Mouse (Mus musculus) E14TG2a.4 (cell line): ENCODE measurements at regions not wholly inside any gene's neighbourhood (a gene's known extent, or its start where the extent isn't known, plus 50 kb on each side); places are given as distances from the start of the nearest gene placed in this dataset.

ENCODE experiments used
- H3K27me3 ChIP-seq: 2 replicates; pipeline ENCODE4 v1.6.1; 2014; ENCODE audit warnings: low read length, control low read depth; ENCODE audit not compliant: insufficient read depth
- H3K36me3 ChIP-seq: 2 replicates; pipeline ENCODE4 v1.6.1; 2014; ENCODE audit warnings: low read length, control low read depth; ENCODE audit not compliant: insufficient read depth
- H3K4me1 ChIP-seq: replicated peaks from 2 replicates; pipeline ENCODE4 v1.6.1; 2014; ENCODE audit warnings: low read depth, low read length, control low read depth
- H3K4me3 ChIP-seq: replicated peaks from 2 replicates; pipeline ENCODE4 v1.5.1; 2014; ENCODE audit warnings: mild to moderate bottlenecking, low read length
- H3K9me3 ChIP-seq: 2 replicates; pipeline ENCODE4 v1.6.1; 2014; ENCODE audit warnings: low read length, control low read depth
- CTCF ChIP-seq: conservative IDR thresholded peaks from 2 replicates; pipeline ENCODE4 v1.5.1; 2014; ENCODE audit warnings: low read length
- NANOG ChIP-seq: IDR thresholded peaks from 2 replicates; pipeline ENCODE4 v1.6.1; 2014; ENCODE audit warnings: borderline replicate concordance, low read length, mixed read lengths
- POU5F1 ChIP-seq: IDR thresholded peaks from 2 replicates; pipeline ENCODE4 v1.6.1; 2014; ENCODE audit warnings: low read length, borderline replicate concordance

DNA sequence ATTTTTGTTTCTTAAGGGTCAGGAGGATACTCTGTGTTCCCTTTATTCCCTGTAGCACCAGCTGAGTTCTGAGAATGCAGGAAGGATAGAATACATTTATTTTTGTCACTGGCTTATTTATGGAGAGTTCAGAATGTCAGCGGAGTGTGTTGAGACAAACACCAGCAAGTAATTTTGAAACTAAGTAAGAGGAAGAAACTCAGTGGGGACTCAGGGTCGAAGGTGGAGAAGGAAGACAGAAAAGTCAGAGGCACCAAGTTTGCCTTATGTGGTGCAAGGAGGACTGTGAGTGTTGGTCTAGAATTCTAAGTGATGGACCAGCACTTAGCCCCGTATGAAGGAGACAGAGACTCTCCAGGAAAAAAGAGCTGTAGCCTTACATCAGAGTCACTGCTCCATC, 520.7 kb upstream of the Tmpo start:
- TF ChIP-seq CTCF: no peak
- no peak for TF ChIP-seq NANOG
- TF ChIP-seq POU5F1: no peak
- Histone ChIP-seq H3K27me3 (no peaks in the 10 kb centered on the region), H3K4me3 (no peak overlapping the region), H3K4me1 (no peaks in the 10 kb centered on the region), H3K9me3 (no peaks in the 10 kb centered on the region), H3K36me3 (no peaks in the 10 kb centered on the region)

DNA sequence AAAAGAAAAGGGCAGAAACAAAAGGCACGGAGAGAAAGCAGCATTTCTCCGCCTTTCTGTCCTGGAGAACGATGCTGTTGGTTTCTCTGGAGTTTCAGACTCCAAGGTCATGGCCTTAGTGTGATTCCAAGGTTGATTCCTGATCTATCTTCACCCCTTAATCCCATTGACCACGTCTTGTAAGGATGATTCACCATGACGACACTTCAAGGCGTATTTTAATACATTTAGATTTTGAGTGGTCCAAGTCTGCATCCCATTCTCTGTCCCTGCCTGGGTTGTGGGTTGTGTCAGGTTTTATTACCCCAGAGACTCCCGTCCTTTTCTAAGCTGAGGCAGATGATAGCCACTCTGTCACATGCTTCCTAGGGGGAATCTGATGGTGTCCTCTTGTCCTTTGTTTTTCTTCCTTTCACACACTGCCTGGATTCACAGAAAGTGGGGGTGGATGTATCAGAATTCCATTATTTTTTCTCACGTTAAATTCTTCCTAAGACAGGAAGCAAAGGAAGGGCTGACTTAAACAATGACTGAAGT, 505.0 kb upstream of the Tmpo start:
- H3K4me1 ChIP-seq: no peaks in the 10 kb centered on the region
- TF ChIP-seq CTCF (no peak), POU5F1 (no peak), NANOG (no peak)
- H3K9me3 ChIP-seq: no peaks in the 10 kb centered on the region
- H3K4me3 ChIP-seq: no peak overlapping the region
- no peaks in the 10 kb centered on the region for H3K27me3 ChIP-seq
- no peaks in the 10 kb centered on the region for H3K36me3 ChIP-seq

GRCm38 (mm10) chr10:91685164-91686027, 504.3 kb upstream of the Tmpo start:
- no peaks in the 10 kb centered on the region for H3K27me3 ChIP-seq
- no peaks in the 10 kb centered on the region for H3K36me3 ChIP-seq
- H3K4me1 ChIP-seq: no peaks in the 10 kb centered on the region
- no peaks in the 10 kb centered on the region for H3K9me3 ChIP-seq
- no peak for TF ChIP-seq NANOG
- TF ChIP-seq CTCF: no peak
- TF ChIP-seq POU5F1: no peak
- no peak overlapping the region for H3K4me3 ChIP-seq

DNA sequence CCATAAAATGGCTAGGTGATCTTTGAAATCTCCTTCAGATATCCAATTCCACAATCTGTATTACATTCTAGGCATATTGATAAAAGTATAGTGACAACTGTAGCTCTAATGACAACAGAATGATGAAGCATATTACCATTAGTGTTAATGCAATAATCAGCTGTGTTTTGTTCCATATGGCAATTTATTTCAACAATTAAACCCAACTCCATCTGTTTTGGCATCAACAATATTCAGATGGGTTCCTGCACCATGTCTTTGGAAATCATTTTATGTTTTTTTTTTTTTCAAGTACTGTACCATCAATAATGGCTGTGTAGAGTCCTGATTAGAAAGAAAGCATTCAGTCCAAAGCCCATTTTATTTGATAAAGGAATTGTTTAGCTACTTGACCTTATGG, 498.5 kb upstream of the Tmpo start:
- no peak for TF ChIP-seq CTCF
- no peak for TF ChIP-seq NANOG
- no peak for TF ChIP-seq POU5F1

DNA sequence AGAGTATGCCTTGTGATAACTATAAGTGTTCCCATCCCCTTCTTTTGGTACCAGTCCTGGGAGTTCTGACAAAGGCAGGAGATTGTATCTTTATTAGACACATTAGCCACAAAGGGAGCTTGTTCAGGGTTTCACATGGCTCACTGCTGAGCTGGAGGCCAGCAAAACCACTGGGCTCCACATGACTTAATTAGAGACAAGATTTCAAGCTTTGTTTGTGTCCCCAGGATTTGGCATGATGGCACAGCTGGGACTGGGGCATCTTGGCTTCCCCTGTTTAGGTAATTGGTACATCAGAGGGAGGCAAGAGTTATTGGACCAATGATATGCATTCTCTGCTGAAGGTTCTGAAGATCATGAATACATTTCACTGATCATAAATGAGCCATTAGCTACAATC, 456.8 kb upstream of the Tmpo start:
- H3K4me1 ChIP-seq: no peaks in the 10 kb centered on the region
- H3K27me3 ChIP-seq: no peaks in the 10 kb centered on the region
- no peak overlapping the region for H3K4me3 ChIP-seq
- H3K9me3 ChIP-seq: no peaks in the 10 kb centered on the region
- no peak for TF ChIP-seq POU5F1
- TF ChIP-seq CTCF: no peak
- TF ChIP-seq NANOG: no peak
- no peaks in the 10 kb centered on the region for H3K36me3 ChIP-seq

More for the DNA sequence above, 498.5 kb upstream of the Tmpo start:
- Histone ChIP-seq H3K27me3 (no peaks in the 10 kb centered on the region), H3K4me3 (no peak overlapping the region), H3K9me3 (peaks cover 8% of the 10 kb centered on the region; the same call in 1 of the 2 replicates), H3K36me3 (no peaks in the 10 kb centered on the region), H3K4me1 (no peaks in the 10 kb centered on the region)

GRCm38 (mm10) chr10:91628672-91629071, 447.6 kb upstream of the Tmpo start:
- TF ChIP-seq POU5F1: no peak
- no peak for TF ChIP-seq NANOG
- no peak for TF ChIP-seq CTCF
- H3K27me3 ChIP-seq: no peaks in the 10 kb centered on the region
- no peak overlapping the region for H3K4me3 ChIP-seq
- H3K36me3 ChIP-seq: no peaks in the 10 kb centered on the region
- no peaks in the 10 kb centered on the region for H3K9me3 ChIP-seq
- no peaks in the 10 kb centered on the region for H3K4me1 ChIP-seq

GRCm38 (mm10) chr10:91622281-91622680, 441.2 kb upstream of the Tmpo start:
- Histone ChIP-seq H3K4me3 (no peak overlapping the region), H3K27me3 (no peaks in the 10 kb centered on the region), H3K9me3 (no peaks in the 10 kb centered on the region), H3K4me1 (no peaks in the 10 kb centered on the region), H3K36me3 (no peaks in the 10 kb centered on the region)
- no peak for TF ChIP-seq CTCF
- no peak for TF ChIP-seq NANOG
- no peak for TF ChIP-seq POU5F1

DNA sequence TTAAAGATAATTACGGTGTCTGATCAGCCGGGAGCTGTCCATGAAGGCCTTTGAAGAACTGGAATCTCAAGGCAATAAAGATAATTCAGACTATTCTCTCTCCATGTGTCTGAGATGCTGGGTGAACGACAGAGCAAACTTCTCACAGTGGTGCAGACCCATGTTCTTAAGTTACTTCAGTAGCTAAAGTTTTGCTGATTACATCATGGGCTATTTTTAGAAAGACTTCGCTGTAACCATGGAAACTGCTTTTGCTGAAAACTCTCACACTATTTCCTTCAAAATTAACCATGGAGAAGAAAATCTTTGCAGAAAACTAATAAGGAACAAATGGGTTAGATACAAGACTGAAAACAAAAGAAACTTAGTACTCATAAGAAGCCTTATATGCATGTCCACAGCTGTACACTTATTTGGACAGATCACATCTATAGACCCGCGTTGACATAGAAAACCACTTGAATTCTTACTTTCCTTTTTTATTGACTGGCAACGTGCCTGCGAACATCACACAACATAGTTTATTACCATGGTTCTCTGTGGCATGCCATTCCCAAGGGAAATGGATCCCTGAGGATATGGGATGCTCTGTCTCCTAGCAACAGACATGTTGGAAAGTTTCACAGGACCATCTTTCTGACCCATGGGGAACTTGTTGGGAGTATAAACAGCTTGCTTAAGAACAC, 432.8 kb upstream of the Tmpo start:
- Histone ChIP-seq H3K4me1 (no peaks in the 10 kb centered on the region), H3K9me3 (no peaks in the 10 kb centered on the region), H3K27me3 (no peaks in the 10 kb centered on the region), H3K36me3 (no peaks in the 10 kb centered on the region), H3K4me3 (no peak overlapping the region)
- no peak for TF ChIP-seq NANOG
- no peak for TF ChIP-seq CTCF
- no peak for TF ChIP-seq POU5F1
